Mouse (Mus musculus) heart, adult 10 weeks (tissue): ENCODE data around the gene Samd11. TPM values are rescaled to one million over a fixed set of nuclear protein-coding genes. Genes with fewer than 3 reads are reported as not detected.

ENCODE experiments used
- polyA plus RNA-seq: library from polyadenylated mRNA; stranded (reverse); fragments of 350-450 nt; fragmentation: Illumina TruSeq; extraction: RNeasy Lipid Tissue Mini Kit (QIAGEN cat#74804); gene quantifications from one replicate; pipeline ENCODE4 v1.2.3, GENCODE M21; 2014; ENCODE audit warnings: low read depth, low replicate concordance

The Samd11 gene
- polyA plus RNA-seq: not detected

DNA sequence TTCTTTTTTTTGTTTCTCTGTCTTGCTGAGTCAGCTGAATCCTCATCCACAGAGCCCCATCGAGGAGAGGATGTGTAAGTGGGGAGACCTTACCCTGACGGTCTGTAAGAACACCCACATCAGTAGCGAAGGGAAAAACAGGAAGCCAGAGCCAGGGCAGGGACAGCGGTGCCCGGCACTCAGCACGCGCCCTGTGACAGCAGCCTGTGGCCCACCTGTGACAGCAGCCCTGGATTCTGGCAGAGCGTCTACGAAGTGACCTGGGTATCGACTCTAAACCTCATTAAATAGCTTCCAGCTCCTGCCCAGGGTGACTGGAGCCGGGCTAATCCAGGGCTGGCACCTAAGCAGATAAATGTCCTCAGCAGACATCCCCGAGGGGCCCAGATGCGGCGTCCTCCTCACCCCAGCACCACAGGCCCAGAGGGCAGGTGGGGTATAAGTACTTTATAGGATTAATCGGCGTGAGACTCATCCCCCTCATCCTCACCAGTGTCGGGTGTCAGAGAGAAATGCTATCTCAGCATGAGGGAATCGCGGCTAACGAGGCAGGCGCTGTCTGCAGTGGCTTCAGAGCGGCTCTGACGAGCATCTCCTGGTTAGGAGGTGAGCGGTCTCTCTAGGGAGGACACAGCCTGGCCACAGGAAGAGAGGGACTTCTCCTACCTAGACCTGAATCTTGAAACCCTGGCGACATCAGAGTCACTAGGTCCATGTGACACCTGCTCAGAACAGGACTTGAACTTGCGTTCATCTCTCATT is at the start of gene Samd11:
Gene Samd11 (minus strand): TSS at position 580 of the 762 bp plus-strand sequence.

DNA sequence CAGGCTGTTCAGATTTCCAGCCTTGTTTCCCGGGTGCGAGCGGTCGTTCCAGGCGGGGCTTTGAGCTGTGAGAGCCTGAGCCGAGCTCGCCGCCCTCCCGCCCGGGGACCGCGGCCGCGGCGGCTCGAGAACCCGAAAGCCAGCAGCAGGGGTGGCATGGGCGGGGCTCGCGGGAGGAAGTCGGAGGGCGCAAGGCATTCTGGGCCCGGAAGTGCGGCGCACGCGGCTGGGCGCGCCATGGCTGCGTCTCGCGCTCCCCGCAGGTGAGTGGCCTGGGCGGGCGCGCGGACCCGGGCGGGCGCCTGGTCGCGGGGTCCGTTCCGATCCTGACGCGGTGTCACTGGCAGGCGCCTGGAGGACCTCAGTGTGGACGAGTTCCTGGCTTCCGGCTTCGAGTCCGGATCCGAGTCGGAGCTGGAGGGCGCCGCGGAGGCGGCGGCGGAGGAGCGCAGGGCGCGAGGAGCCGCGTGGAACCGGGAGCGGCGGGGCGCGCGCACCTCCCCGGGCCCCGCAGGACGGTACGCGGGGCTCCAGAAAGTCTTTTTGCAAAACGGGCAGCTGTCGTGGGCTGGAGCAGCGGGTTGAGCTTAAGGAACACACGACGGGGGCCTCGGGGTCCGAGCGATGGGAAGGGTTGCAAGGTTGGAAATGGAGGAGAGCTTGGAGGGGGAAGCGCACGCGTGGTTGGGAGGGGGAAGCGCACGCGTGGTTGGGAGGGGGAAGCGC is 19.5 kb downstream of the Samd11 start, which contains the start of gene Noc2l:
Gene Noc2l (plus strand): TSS at position 203 of the 726 bp plus-strand sequence.

DNA sequence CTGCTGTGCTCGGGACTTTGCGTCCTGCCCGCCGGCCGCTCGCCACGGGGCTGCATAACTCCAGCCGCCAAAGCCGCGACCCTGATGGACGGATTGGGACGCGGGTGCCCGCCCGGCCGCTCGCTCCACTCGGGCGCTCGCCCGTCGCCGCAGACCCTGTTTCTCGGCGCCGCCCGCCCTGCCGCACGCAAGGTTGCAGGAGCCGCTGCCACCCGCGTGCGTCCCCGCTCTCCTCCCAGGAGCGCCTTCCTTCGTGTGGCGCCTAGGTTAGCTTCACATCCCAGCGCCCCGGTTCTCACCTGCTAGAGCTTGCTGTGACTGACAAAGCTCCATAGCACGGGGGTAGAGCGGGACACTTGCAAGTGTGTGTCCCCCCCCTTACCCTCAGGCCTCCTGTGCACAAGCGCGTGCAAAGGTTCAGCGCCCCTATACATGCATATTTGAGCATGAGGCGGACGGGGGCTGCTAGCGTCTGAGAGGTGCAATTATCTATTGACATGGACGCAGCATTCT is 20.7 kb downstream of the Samd11 start, which contains the start of gene Plekhn1:
Gene Plekhn1 (minus strand): TSS at position 157 of the 513 bp plus-strand sequence.

DNA sequence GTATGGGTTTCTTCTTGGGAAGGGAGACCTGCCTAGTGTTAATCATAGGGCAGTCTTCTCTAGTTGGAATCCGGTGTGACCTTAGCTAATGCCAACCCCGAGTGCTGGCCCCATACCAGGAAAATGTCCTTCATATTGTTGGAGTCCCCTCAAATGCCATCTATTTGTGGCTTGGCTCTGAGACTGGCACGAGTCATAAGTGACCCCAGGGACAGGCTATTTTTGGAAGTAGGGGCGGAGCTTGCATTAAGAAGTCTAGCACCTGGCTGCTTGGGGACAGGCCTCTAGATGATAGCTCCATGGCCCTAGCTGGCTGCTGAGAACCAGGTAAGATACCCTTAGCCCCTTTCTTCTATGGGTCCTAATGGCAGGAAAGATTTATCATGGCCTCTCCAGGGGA is 39.8 kb downstream of the Samd11 start, which contains the start of gene Perm1:
Gene Perm1 (plus strand): TSS at position 220 of the 400 bp plus-strand sequence.

DNA sequence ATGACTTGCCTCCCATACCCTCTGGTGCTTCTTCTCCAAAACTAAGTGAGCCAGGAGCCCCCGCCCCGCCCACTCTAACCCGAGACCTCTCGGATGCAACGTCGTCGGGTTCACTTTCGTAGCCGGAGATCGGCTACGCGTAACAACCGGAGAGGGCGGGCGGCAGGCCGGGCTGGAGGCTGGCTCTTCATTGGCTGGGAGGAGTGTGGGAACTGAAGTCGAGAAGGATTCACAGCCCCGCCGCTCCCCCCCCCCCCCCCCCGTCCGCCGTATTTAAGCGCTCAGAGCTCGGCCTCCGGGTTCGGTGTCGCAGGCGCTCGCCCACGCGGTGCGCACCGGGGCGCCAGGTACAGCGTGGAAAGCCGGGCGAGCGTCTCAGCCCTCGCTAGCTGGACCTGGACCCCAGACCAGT is 52.5 kb downstream of the Samd11 start, which contains the start of gene AW011738:
Gene AW011738 (plus strand): TSS at position 304 of the 412 bp plus-strand sequence.

DNA sequence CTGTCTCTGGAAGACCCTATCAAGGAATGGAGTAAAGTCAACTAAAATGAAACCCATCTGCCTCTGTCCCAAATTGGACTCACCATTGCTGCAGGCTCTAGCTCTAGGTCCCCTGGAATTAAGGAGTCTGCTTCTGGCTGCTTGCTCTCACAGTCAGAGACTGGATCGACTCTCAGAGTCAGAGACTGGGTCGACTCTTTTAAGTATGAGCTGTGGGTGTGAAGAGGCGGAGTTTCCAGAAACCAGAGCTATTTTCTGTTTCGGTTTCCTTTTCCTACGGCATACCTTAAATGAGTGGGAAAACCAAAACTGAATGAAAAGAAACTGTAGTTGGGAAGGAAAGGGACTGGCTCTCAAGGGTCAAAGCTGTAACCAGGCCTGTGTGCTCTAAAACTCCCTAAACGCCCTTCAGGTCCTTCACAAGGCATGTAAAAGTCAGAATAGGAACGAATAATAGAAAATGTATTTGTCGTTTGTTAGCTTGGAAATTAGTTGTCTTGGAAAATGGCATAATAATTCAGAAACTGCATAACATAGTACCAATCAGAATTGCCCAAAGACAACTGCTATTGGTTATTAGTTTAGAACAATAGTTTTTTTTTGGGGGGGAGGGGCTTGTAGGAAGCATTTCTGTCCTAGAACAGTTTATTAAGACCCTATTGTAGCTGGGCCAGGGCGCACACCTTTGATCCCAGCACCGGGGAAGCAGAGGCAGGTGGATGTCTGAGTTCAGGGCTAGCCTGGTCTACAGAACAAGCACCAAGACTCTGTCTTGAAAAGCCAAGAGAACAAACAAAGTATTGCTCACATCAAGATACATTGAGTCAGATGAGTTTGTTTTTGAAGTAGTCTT is 54.6 kb downstream of the Samd11 start, which contains the start of gene Isg15:
Gene Isg15 (minus strand): TSS at position 196 of the 853 bp plus-strand sequence.

DNA sequence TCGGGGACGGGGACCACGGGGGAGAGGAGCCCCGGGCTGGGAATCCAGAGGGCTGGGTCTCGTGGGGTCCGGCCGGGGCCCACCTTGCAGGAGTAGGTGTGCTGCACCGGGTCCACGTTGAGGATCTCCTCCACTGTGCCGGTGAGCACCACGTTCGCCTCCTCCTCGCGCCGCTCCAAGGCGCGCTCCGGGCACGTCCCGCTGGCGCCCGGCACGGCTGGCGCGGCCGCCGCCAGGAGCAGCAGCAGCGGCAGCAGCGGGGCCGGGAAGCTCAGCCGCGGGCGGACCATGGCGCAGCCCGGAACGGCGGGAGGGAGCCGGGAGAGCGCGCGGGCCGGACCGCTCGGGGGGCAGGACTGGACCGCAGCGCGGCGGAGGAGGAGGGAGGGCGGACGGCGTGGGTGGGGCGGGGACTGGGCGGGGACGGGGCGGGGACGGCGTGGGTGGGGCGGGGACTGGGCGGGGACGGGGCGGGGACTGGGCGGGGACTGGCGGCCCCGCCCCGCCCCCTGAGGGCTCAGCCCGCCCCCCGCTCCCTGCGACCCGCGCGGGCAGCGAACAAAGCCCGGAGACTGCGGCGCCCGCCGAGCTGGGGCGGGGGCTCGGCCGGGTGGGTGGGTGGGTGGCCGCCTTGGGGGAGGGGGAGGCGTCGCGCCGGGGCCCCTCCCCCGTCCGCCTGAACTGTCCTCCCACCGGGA is 58.2 kb downstream of the Samd11 start, which contains the start of gene Agrn:
Gene Agrn (minus strand): TSS at position 358 of the 698 bp plus-strand sequence.

Other genes with a start within 250 kb of the Samd11 start
- not detected for gene Tnfrsf4, start 241.8 kb downstream of the Samd11 start, polyA plus RNA-seq
- not detected for gene Tnfrsf18, start 229.5 kb downstream of the Samd11 start, polyA plus RNA-seq
- not detected for gene Ttll10, start 196.2 kb downstream of the Samd11 start, polyA plus RNA-seq
- 5.9 TPM for gene 9430015G10Rik, start 145.7 kb downstream of the Samd11 start, polyA plus RNA-seq
- not detected for gene Rnf223, start 125.1 kb downstream of the Samd11 start, polyA plus RNA-seq
- 39.4 TPM for gene Agrn, start 58.2 kb downstream of the Samd11 start, polyA plus RNA-seq
- gene Isg15, start 54.8 kb downstream of the Samd11 start, polyA plus RNA-seq: 10.3 TPM
- 7.6 TPM for gene AW011738, start 52.4 kb downstream of the Samd11 start, polyA plus RNA-seq
- 246 TPM for gene Perm1, start 39.8 kb downstream of the Samd11 start, polyA plus RNA-seq
- 15.0 TPM for gene Plekhn1, start 20.8 kb downstream of the Samd11 start, polyA plus RNA-seq
- gene Noc2l, start 19.6 kb downstream of the Samd11 start, polyA plus RNA-seq: 33.6 TPM
- not detected for gene Vmn2r-ps159, start 75.4 kb upstream of the Samd11 start, polyA plus RNA-seq